Mouse (Mus musculus): ENCODE results near the gene Ascl5.

The Ascl5 gene

DNA sequence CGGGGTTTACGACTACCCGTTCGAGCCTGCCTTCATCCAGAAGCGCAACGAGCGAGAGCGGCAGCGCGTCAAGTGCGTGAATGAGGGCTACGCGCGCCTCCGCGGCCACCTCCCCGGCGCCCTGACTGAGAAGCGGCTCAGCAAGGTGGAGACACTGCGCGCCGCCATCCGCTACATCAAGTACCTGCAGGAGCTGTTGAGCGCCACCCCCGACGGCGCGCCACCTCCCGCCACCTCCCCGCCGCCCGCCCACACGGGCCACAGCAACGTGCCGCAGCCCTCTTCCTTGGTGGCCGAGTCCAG lies 360 bp downstream of the Ascl5 start:
- DNase-seq (ENCODE audit: inconsistent age in 2 of 2, low spot score in 1 of 2): peak in 1 of 2 experiments; percentile 14

DNA sequence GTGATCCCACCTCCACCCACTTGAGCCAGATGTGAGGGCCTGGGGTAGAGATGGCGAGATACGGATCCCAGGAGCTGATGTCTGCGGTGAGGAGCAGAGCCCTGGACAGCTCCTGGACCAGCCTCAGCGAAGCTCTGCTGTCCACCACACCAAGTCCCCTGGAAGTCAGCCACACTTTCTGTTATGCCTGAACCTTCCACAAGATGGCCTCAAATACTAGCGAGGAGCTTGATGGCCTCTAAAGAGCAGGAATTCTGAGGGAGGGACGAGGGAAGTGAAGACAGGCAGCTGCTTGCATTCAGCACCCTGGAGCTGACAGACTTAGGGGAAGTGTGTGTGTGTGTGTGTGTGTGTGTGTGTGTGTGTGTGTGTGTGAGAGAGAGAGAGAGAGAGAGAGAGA lies 861 bp downstream of the Ascl5 start:
- DNase-seq (ENCODE audit: inconsistent age in 2 of 2, low spot score in 1 of 2): peak; percentile 63 to 90

DNA sequence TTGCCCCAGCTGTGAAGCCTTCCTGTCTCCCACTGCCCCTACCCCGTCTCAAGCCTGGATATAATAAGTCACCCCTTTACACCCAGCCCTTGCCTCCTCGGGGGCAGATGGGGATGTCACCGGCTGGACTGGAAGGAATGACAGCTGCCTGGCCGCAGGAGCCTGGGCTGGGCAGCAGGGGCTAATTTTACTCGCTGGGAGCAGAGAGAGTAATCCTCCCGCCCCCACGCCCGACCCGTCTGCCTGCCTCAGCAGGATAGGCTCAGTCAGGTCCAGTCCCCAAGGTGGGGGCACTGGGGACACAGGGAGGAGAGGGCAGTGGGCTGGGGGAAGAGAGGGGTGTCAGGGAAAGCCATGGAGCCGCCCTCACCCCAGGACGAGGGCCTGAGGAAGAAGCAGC lies 1.9 kb downstream of the Ascl5 start, which contains the start of gene Cacna1s:
Gene Cacna1s, plus strand, starts transcription at position 204 of the 400 bp plus-strand sequence.
- no peak for DNase-seq (ENCODE audit: inconsistent age in 2 of 2, low spot score in 1 of 2)

DNA sequence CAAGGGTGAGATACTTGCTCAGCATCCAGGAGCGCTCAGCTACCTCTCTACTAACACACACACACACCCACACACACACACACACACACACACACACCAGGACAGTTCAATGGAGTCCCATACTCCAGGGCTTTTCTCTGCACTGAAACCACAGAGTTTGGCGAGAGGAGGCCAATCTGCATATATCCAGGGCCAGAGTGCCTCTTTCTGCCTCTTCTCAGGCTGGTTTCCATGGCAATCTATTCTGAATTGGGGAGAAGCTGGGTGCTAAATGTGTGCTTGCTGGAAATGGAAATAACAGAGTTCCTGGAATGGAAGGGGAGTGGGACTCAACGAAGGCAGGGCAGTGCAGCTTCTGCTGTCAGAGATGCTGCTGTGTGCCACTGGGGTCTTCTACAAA lies 5.2 kb downstream of the Ascl5 start:
- no peak for DNase-seq (ENCODE audit: inconsistent age in 2 of 2, low spot score in 1 of 2)

DNA sequence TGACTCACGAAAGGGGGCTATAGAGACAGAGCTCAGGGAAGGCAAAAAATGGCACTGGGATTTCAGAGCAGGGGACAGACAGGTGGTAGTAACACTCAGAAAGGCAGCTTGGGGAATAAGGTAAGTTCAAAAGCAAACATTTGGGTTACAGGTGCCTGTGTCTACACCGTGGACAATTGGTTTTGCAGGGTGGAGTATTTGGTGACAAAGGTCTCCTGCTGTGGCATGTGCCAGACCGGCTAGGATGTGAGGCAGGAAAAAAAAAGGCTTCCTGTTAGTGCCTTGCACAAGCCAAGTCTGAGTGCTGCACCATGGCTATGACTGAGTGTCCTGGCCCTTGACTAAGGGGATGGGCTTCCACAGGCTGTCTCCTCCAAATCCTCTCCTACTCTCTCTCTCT lies 8.0 kb downstream of the Ascl5 start:
- DNase-seq (ENCODE audit: inconsistent age in 2 of 2, low spot score in 1 of 2): no peak

DNA sequence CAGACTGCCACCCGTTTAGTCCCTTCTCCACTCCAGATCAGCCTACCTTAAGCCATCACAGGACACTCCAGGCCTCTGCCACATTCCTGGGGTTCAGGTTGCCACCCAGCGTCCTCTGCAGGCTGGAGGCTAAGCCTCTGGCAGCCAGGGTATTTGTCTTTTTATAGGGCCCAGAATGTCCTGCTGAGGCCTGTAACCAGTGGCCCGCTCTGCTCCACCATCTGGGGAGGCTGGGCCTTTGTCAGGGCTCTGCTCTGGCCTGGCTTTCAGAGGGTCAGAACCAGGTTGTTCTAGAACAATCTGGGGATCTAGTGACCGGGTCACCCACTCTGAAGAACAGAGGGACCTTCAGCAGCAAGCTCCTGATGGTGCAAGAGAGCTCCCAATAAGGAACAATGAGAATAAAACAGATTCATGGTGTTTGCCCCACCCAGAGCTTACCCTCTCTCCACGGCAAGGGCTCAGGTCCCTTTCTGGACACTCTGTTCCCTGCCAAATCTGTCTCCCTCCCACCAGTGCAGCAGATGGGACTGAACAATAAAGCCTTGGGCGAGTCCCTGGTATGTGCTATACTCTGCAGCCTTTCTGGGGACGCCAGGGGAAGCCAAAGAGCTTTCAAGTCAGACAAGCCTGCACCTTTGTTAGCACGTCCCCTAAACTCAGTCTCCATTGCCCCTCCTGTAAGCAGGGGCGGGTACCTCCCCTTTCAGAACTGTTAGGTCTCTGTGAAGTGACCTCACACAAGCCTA lies 10.6 kb downstream of the Ascl5 start:
- peak; percentile 41 to 84 for DNase-seq (ENCODE audit: inconsistent age in 2 of 2, low spot score in 1 of 2)

DNA sequence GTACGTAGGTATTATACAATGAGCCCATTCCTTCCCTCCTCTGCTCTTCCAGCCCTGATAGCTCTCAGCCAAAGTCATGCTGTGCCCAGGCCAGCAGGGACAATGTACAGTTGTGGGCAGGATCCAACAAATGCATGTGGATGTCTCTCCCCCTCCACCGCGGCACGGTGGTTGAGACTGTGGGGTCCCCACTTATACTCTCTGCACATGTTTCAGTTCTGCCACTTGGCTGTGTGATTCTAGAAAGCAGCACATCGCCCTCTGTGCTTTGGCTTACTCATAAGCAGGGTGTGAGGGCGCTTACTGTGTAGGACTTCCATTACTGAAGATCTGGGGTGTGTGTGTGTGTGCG lies 11.2 kb downstream of the Ascl5 start:
- no peak for DNase-seq (ENCODE audit: inconsistent age in 2 of 2, low spot score in 1 of 2)

DNA sequence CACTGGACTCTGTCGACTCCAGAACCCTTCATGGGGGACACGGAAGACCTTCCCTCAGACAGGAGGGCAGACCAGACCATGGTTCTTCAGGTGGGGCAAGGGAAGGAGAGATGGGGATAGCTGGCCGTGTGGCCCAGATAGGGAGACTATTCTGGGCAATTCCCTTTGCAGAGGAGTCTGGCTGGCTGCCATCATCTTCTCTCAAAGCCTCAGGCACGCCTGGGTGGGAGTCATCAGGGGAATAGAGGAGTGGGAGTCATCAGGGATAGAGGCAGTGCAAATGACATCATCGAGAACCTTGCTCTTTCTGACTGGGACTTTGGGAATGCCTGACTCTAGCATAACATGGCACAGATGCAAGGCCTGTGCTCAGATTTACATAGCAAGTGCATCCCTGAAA lies 13.4 kb downstream of the Ascl5 start:
- no peak for DNase-seq (ENCODE audit: inconsistent age in 2 of 2, low spot score in 1 of 2)

DNA sequence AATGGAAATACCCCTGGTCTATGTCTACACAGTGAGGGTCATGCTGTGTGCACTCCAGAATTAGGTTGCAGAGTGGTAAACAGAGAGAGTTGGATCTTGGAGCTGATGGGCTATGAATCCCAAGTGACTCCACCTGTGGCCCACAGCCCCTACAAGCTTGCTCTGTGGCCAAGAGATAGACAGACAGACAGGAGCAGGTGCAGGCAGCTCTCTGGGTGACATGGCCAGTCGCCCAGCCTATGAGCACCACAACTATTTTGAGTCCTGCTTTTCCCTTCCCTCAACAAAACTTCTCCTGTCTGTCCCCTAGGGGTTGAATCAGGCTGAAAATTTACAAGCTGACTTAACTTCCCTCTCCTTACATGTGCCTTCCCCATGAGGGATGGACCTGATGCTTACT lies 16.0 kb downstream of the Ascl5 start:
- no peak for DNase-seq (ENCODE audit: inconsistent age in 2 of 2, low spot score in 1 of 2)

DNA sequence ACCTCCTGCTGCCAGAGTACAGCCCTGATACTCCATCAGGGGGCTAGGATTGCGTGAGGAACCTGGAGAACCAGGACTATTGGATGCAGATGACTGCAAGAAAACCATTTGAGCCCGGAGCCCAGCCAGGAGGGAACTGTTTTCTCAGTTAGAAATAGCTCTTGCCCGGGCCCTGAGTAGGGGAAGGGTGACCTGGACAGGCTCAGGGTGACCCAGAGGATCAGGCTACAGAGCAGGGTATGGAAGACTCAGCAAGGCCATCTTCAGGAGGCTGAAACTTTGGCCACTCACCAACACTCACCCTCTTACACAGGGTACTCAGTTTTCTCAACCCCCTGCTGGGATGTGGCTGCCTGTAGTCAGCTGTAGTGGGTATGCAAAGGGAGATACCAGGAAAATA lies 17.0 kb downstream of the Ascl5 start:
- peak in 1 of 2 experiments; percentile 11 for DNase-seq (ENCODE audit: inconsistent age in 2 of 2, low spot score in 1 of 2)

DNA sequence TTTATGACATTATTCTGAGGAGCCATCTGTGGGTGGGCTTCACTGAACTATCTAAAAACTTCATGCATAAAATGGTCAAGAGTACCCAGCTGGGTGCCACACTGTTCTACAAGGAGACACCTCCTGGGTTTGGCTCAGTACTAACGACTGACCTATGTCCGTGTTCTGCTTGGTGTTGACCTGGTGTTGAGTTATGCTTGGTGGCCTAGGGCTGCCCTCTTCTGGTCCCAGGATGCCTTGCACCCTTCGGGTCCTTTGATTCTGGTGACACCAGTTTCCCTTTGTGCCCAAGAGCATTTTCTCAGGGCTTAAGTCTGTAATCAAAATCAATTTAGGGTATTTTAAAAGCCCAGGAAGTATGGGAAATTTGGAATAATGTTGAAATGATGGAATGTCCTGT lies 25.5 kb downstream of the Ascl5 start:
- peak; percentile 43 to 81 for DNase-seq (ENCODE audit: inconsistent age in 2 of 2, low spot score in 1 of 2)

DNA sequence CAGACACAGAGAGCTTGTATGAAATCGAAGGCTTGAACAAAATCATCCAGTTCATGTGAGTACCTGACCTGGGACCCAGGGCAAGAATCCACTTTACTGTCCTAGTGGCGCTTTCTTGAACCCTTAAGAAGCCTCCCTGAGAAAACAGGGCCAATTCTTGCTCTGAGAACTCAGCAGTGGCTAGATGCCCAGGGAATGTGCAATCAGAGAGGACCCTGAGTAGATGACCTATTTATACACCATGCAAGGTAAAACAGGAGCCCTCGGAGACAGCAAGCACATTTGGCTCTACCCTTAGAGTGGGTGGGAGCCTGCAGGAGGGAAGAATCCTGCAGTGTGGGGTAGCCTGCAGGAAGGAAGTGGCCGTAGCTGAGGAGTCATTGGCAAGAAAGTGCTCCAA lies 27.1 kb downstream of the Ascl5 start:
- DNase-seq (ENCODE audit: inconsistent age in 2 of 2, low spot score in 1 of 2): peak in 1 of 2 experiments; percentile 34

DNA sequence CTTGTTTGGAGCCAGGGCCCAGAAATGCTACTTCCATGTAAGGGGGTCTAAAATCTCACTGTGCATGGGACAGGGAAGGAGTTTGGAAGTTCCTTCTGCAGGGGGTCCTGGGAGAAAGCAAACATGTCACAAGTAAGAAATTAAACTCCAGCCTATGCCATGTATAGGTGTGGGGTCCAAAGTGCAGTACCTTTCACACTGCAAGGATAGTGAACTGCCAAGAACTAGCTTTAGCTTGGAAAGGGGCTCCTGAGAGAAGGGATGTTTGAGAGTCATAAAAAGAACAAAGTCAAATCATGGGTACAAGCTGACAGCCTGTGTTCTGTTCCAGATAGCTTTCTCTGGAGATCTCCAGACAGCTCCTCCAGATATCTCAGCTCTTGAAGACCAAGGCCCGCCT lies 30.6 kb downstream of the Ascl5 start:
- DNase-seq (ENCODE audit: inconsistent age in 2 of 2, low spot score in 1 of 2): no peak

DNA sequence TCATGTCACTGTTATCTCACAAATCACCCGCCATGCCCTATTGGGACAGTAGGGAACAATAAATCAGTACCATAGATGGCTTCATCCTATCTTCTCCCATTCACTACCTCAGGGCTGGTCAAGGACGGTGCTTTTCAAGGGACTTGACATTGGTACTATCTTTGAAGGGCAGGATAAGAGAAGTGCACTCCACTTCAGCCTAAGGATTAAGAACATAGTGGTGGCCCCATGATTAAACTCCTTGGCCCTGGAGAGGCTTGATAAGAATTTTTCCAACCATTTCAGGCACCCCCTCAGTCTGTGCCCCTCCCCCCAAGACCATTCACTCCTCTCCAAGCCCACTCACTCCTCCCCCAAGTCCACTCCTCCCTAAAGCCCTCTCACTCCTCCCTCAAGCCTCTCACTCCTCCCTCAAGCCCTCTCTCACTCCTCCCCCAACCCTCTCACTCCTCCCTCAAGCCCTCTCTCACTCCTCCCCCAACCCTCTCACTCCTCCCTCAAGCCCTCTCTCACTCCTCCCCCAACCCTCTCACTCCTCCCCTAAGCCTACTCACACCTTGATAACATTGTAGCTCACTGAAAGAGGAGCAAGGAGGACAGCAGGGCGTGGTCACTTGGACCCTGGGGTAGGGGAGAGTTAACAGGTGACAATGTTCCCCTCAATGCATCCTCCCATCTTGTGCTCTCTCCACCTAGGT lies 35.5 kb downstream of the Ascl5 start:
- peak in 1 of 2 experiments; percentile 11 for DNase-seq (ENCODE audit: inconsistent age in 2 of 2, low spot score in 1 of 2)

DNA sequence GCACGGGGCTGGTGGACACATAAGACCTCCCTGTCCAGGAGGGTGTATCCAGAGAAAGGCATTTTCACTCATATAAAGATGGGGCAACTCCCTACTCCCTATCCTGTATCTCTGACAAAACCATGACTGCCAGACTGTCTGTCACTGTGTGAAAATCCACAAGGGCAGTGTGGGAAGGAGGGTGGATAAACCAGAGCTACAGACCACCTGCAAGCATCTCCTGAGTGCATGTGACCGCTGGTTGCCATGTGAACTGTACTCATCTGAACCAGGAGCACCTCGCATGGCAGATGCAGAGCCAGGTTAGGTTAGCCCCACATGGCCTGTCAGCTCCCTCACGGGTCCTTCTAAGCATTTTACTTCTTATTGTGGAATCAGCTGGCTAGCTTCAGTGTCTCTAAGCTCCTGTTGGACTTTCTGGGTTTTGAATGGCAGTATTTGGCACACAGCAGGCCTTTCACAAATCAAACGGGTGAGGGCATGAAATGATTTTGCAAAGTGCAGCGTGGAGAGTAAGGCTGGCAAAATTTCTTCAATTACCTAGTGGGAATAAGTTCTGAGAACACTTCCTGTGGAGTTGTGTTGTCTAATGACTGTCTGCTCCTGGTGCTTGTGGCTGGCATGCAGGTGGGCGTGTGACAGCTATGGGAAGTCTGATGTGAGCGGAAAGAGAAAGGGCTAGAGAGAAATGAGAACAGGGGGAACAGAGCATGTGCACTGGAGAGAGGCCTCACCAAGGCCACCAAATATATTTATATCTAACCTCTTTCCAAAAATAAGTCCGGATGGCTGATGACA lies 39.0 kb downstream of the Ascl5 start:
- peak in 1 of 2 experiments; percentile 61 for DNase-seq (ENCODE audit: inconsistent age in 2 of 2, low spot score in 1 of 2)

DNA sequence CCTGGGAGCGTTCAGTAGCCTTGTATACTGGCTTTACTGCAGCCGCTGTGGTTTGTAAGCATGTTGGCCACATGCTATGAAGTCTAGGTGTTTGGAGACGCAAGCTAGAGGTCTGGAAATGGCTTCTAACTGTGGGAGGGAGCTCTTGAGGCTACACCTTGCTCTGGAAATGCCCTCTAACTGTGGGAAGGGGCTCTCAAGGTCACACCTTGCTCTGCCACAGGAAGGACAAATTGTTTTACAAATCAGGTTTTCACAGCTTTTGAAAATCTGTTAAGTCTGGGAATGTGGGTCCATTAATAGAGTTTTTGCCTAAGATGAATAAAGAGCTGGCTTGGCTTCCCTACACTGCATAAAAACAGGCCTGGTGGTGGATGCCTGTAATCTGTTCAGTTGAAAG lies 43.1 kb downstream of the Ascl5 start:
- no peak for DNase-seq (ENCODE audit: inconsistent age in 2 of 2, low spot score in 1 of 2)

DNA sequence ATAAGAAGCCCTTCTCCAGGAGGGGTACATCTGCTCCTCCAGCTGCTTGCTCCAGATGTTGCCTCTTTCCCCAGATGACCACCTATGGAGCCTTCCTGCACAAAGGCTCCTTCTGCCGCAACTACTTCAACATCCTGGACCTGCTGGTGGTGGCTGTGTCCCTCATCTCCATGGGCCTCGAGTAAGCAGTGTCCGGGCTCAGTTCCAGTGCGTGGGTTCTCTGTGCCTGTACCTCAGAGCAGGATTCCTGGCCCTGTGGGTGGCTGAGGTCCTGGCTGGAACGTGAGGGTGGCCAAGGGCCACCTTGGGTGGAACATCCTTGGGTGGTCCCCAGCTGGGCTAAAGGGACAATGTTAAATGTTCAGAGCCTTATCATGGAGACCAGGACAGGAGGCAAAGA lies 44.2 kb downstream of the Ascl5 start:
- DNase-seq (ENCODE audit: inconsistent age in 2 of 2, low spot score in 1 of 2): no peak

Measured in adrenal gland, adult (tissue).